Mouse (Mus musculus) kidney, adult 18-20 months (tissue): Measurements from ENCODE around the gene Pfn2.
"Not testable (repeated sequence)": the region's sequence is repeated elsewhere in the genome, so short reads cannot be mapped to it uniquely, and the experiment has no call there.

Experiments used
- DNase-seq: peaks from one replicate; pipeline ENCODE4 v3.0.0; 2021

Pfn2 gene

GRCm38 (mm10) chr3:57847760-57848185, at the start of gene Pfn2:
Pfn2 (minus strand) TSS chr3:57848079.
- peak; percentile 64 for DNase-seq

GRCm38 (mm10) chr3:57882945-57883344, 35.1 kb upstream of the Pfn2 start:
- DNase-seq, result no peak

- peak; percentile 71 for DNase-seq
These were observed 743 bp downstream of the Pfn2 start for GRCm38 (mm10) chr3:57846912-57847759.

- no peak for DNase-seq
These were observed 1.3 kb downstream of the Pfn2 start for GRCm38 (mm10) chr3:57846662-57846911.

GRCm38 (mm10) chr3:57845786-57846661, 1.9 kb downstream of the Pfn2 start:
- DNase-seq, result peak; percentile 26

GRCm38 (mm10) chr3:57843775-57844174, 4.1 kb downstream of the Pfn2 start:
- DNase-seq, result no peak

- DNase-seq, result no peak
These were observed 11.0 kb downstream of the Pfn2 start for GRCm38 (mm10) chr3:57836911-57837310.

GRCm38 (mm10) chr3:57833585-57833984, 14.3 kb downstream of the Pfn2 start:
- no peak for DNase-seq

GRCm38 (mm10) chr3:57825866-57826265, 22.0 kb downstream of the Pfn2 start:
- DNase-seq, result no peak

GRCm38 (mm10) chr3:57815447-57815846, 32.4 kb downstream of the Pfn2 start:
- DNase-seq, result no peak

GRCm38 (mm10) chr3:57795071-57795470, 52.8 kb downstream of the Pfn2 start:
- DNase-seq, result not testable (repeated sequence)
